Mouse (Mus musculus) liver, embryonic 15.5 days (tissue): ENCODE data around the gene Nsg1. TPM values are rescaled to one million over a fixed set of nuclear protein-coding genes. Genes with fewer than 3 reads are reported as not detected.

ENCODE experiments used
- ATAC-seq: fragments of 200-750 bp; cut with Nextera tagmentation; 2 replicates; pipeline ENCODE4 v1.8.0; 2017; ENCODE audit warnings: moderate number of reproducible peaks, mild to moderate bottlenecking, moderate library complexity; ENCODE audit not compliant: insufficient read depth
- H3K27ac ChIP-seq: fragments of 300-500 bp; sonication (generic); replicated peaks from 2 replicates; pipeline ENCODE4 v1.5.1; 2015; ENCODE audit warnings: mild to moderate bottlenecking, inconsistent platforms
- H3K27me3 ChIP-seq: fragments of 300-500 bp; sonication (generic); 2 replicates; pipeline ENCODE4 v1.6.1; 2015; ENCODE audit warnings: mild to moderate bottlenecking, inconsistent platforms
- H3K36me3 ChIP-seq: fragments of 300-500 bp; sonication (generic); replicated peaks from 2 replicates; pipeline ENCODE4 v1.6.1; 2015; ENCODE audit warnings: moderate library complexity, mild to moderate bottlenecking, inconsistent platforms
- H3K4me1 ChIP-seq: fragments of 300-500 bp; sonication (generic); replicated peaks from 2 replicates; pipeline ENCODE4 v1.6.1; 2015; ENCODE audit warnings: inconsistent platforms
- H3K4me2 ChIP-seq: fragments of 300-500 bp; sonication (generic); 2 replicates; pipeline ENCODE4 v1.6.1; 2015; ENCODE audit warnings: moderate library complexity, mild to moderate bottlenecking, inconsistent platforms
- H3K4me3 ChIP-seq: fragments of 300-500 bp; sonication (generic); replicated peaks from 2 replicates; pipeline ENCODE4 v1.5.1; 2015; ENCODE audit warnings: mild to moderate bottlenecking, inconsistent platforms
- H3K9ac ChIP-seq: fragments of 300-500 bp; sonication (generic); 2 replicates; pipeline ENCODE4 v1.6.1; 2015; ENCODE audit warnings: moderate library complexity, mild to moderate bottlenecking, inconsistent platforms
- H3K9me3 ChIP-seq: fragments of 300-500 bp; sonication (generic); replicated peaks from 2 replicates; pipeline ENCODE4 v1.6.1; 2016; ENCODE audit warnings: inconsistent platforms
- WGBS: fragments of 180-500 bp; shearing (Covaris S2); methylation state at CpG from one replicate; pipeline ENCODE4 v1.1.7; 2015; ENCODE audit warnings: mixed read lengths; ENCODE audit not compliant: insufficient replicate concordance; 5-methylcytosine and 5-hydroxymethylcytosine counted together
- polyA plus RNA-seq: library from polyadenylated mRNA; unstranded; fragments of >200 nt; fragmentation: Nextera tagmentation; extraction: Ambion mirVana; gene quantifications from 2 replicates; pipeline ENCODE4 v1.2.1, GENCODE M21; 2015

The Nsg1 gene
- polyA plus RNA-seq: 3.2 and 4.0 TPM in 2 replicates

- Histone ChIP-seq H3K4me2 (peak within 1 kb of the TSS; percentile 56), H3K4me3 (peak within 1 kb of the TSS; percentile 43), H3K36me3 (no peaks in the 10 kb centered on the region), H3K4me1 (no peaks in the 10 kb centered on the region), H3K9me3 (no peaks in the 10 kb centered on the region), H3K9ac (no peak within 1 kb of the TSS), H3K27ac (no peak within 1 kb of the TSS), H3K27me3 (peaks cover 65% of the 10 kb centered on the region)
- no peak for ATAC-seq
- WGBS: 10% methylated on average over 35 of the region's 35 CpGs
Measured at GRCm38 (mm10) chr5:38159634-38160413, at the start of gene Nsg1. Gene Nsg1 (minus strand): TSS chr5:38159907.

GRCm38 (mm10) chr5:38208985-38209384 lies 49.3 kb upstream of the Nsg1 start:
- no peaks in the 10 kb centered on the region for H3K9me3 ChIP-seq
- no peak overlapping the region for H3K9ac ChIP-seq
- H3K4me2 ChIP-seq: no peak overlapping the region
- peaks cover 27% of the 10 kb centered on the region for H3K36me3 ChIP-seq
- WGBS: 41% methylated on average over 8 of the region's 8 CpGs
- H3K27ac ChIP-seq: no peak overlapping the region
- no peaks in the 10 kb centered on the region for H3K27me3 ChIP-seq
- H3K4me1 ChIP-seq: peaks cover 6% of the 10 kb centered on the region
- ATAC-seq: no peak
- H3K4me3 ChIP-seq: no peak overlapping the region

GRCm38 (mm10) chr5:38205303-38205726 lies 45.6 kb upstream of the Nsg1 start:
- Histone ChIP-seq H3K27me3 (no peaks in the 10 kb centered on the region), H3K27ac (no peak overlapping the region), H3K9ac (no peak overlapping the region), H3K9me3 (no peaks in the 10 kb centered on the region), H3K4me3 (no peak overlapping the region), H3K4me1 (peaks cover 6% of the 10 kb centered on the region), H3K4me2 (no peak overlapping the region), H3K36me3 (peaks cover 37% of the 10 kb centered on the region)
- WGBS: 59% methylated on average over 7 of the region's 7 CpGs
- no peak for ATAC-seq

GRCm38 (mm10) chr5:38199686-38200085 lies 40.0 kb upstream of the Nsg1 start:
- Histone ChIP-seq H3K4me2 (no peak overlapping the region), H3K9me3 (no peaks in the 10 kb centered on the region), H3K36me3 (peaks cover 34% of the 10 kb centered on the region), H3K4me3 (no peak overlapping the region), H3K9ac (no peak overlapping the region), H3K27ac (no peak overlapping the region), H3K4me1 (no peaks in the 10 kb centered on the region), H3K27me3 (no peaks in the 10 kb centered on the region)
- WGBS: 74% methylated on average over 2 of the region's 2 CpGs
- ATAC-seq: no peak

- H3K9me3 ChIP-seq: no peaks in the 10 kb centered on the region
- H3K27me3 ChIP-seq: no peaks in the 10 kb centered on the region
- 19% methylated on average over 7 of the region's 7 CpGs for WGBS
- no peak overlapping the region for H3K27ac ChIP-seq
- H3K4me1 ChIP-seq: no peaks in the 10 kb centered on the region
- no peak overlapping the region for H3K9ac ChIP-seq
- H3K4me3 ChIP-seq: no peak overlapping the region
- H3K4me2 ChIP-seq: no peak overlapping the region
- H3K36me3 ChIP-seq: peaks cover 16% of the 10 kb centered on the region; the same call in 1 of the 2 replicates
- no peak for ATAC-seq
Measured at GRCm38 (mm10) chr5:38197482-38197823, 37.7 kb upstream of the Nsg1 start.

GRCm38 (mm10) chr5:38196821-38197481 lies 37.2 kb upstream of the Nsg1 start:
- Histone ChIP-seq H3K4me1 (no peaks in the 10 kb centered on the region), H3K4me3 (no peak overlapping the region), H3K4me2 (no peak overlapping the region), H3K27me3 (no peaks in the 10 kb centered on the region), H3K27ac (no peak overlapping the region), H3K9me3 (no peaks in the 10 kb centered on the region), H3K36me3 (peaks cover 14% of the 10 kb centered on the region; the same call in 1 of the 2 replicates), H3K9ac (no peak overlapping the region)
- 60% methylated on average over 5 of the region's 5 CpGs for WGBS
- no peak for ATAC-seq

- no peak overlapping the region for H3K27ac ChIP-seq
- H3K36me3 ChIP-seq: peaks cover 7% of the 10 kb centered on the region; the same call in 1 of the 2 replicates
- H3K4me2 ChIP-seq: no peak overlapping the region
- H3K4me3 ChIP-seq: no peak overlapping the region
- ATAC-seq: no peak
- H3K27me3 ChIP-seq: no peaks in the 10 kb centered on the region
- no peaks in the 10 kb centered on the region for H3K9me3 ChIP-seq
- no peak overlapping the region for H3K9ac ChIP-seq
- H3K4me1 ChIP-seq: no peaks in the 10 kb centered on the region
Measured at GRCm38 (mm10) chr5:38195941-38196340, 36.2 kb upstream of the Nsg1 start.

GRCm38 (mm10) chr5:38194946-38195345 lies 35.2 kb upstream of the Nsg1 start:
- Histone ChIP-seq H3K9me3 (no peaks in the 10 kb centered on the region), H3K27me3 (no peaks in the 10 kb centered on the region), H3K9ac (no peak overlapping the region), H3K27ac (no peak overlapping the region), H3K4me2 (no peak overlapping the region), H3K36me3 (no peaks in the 10 kb centered on the region; the same call in 1 of the 2 replicates), H3K4me3 (no peak overlapping the region), H3K4me1 (no peaks in the 10 kb centered on the region)
- no peak for ATAC-seq
- 29% methylated on average over 2 of the region's 2 CpGs for WGBS

GRCm38 (mm10) chr5:38190907-38191306 lies 31.2 kb upstream of the Nsg1 start:
- Histone ChIP-seq H3K27me3 (no peaks in the 10 kb centered on the region), H3K36me3 (no peaks in the 10 kb centered on the region), H3K4me3 (no peak overlapping the region), H3K4me2 (no peak overlapping the region), H3K9ac (no peak overlapping the region), H3K27ac (no peak overlapping the region), H3K9me3 (no peaks in the 10 kb centered on the region), H3K4me1 (no peaks in the 10 kb centered on the region)
- 70% methylated on average over 3 of the region's 3 CpGs for WGBS
- no peak for ATAC-seq

GRCm38 (mm10) chr5:38187006-38187405 lies 27.3 kb upstream of the Nsg1 start:
- 0 out of 2 replicates have a peak, but pooled peaks cover 3% of the 10 kb centered on the region for H3K27me3 ChIP-seq
- no peak overlapping the region for H3K4me2 ChIP-seq
- no peak overlapping the region for H3K9ac ChIP-seq
- H3K4me3 ChIP-seq: no peak overlapping the region
- no peaks in the 10 kb centered on the region for H3K4me1 ChIP-seq
- H3K27ac ChIP-seq: no peak overlapping the region
- ATAC-seq: no peak
- H3K9me3 ChIP-seq: no peaks in the 10 kb centered on the region
- no peaks in the 10 kb centered on the region for H3K36me3 ChIP-seq
- WGBS: 58% methylated on average over 2 of the region's 2 CpGs

GRCm38 (mm10) chr5:38184688-38185285 lies 25.1 kb upstream of the Nsg1 start:
- Histone ChIP-seq H3K4me3 (no peak overlapping the region), H3K9me3 (no peaks in the 10 kb centered on the region), H3K9ac (no peak overlapping the region), H3K4me2 (no peak overlapping the region), H3K27me3 (0 out of 2 replicates have a peak, but pooled peaks cover 3% of the 10 kb centered on the region), H3K4me1 (no peaks in the 10 kb centered on the region), H3K36me3 (no peaks in the 10 kb centered on the region), H3K27ac (no peak overlapping the region)
- 67% methylated on average over 6 of the region's 6 CpGs for WGBS
- no peak for ATAC-seq
